Mouse (Mus musculus) embryonic facial prominence, embryonic 11.5 days (tissue): ENCODE data around the gene Prrx2. TPM values are rescaled to one million over a fixed set of nuclear protein-coding genes. Genes with fewer than 3 reads are reported as not detected.

Experiments
- ATAC-seq: fragments of 200-750 bp; cut with Nextera tagmentation; replicated peaks from 2 replicates; pipeline ENCODE4 v1.8.0; 2017; ENCODE audit warnings: low read depth; ENCODE audit not compliant: insufficient number of reproducible peaks, low FRiP score, low TSS enrichment
- DNase-seq: peaks from one replicate; pipeline ENCODE4 v3.0.0-alpha.2; 2015; ENCODE audit warnings: low spot score
- H3K27ac ChIP-seq: fragments of 300-500 bp; sonication (generic); replicated peaks from 2 replicates; pipeline ENCODE4 v1.5.1; 2014; ENCODE audit warnings: mild to moderate bottlenecking, low read depth, low read length, control low read depth
- H3K27me3 ChIP-seq: fragments of 300-500 bp; sonication (generic); 2 replicates; pipeline ENCODE4 v1.6.1; 2014; ENCODE audit warnings: mild to moderate bottlenecking, low read length, moderate library complexity, mixed read lengths; ENCODE audit not compliant: control insufficient read depth, insufficient read depth
- H3K36me3 ChIP-seq: fragments of 300-500 bp; sonication (generic); replicated peaks from 2 replicates; pipeline ENCODE4 v1.6.1; 2014; ENCODE audit warnings: low read depth, mild to moderate bottlenecking, low read length, moderate library complexity, mixed read lengths; ENCODE audit not compliant: control insufficient read depth, insufficient read depth
- H3K4me1 ChIP-seq: fragments of 300-500 bp; sonication (generic); 2 replicates; pipeline ENCODE4 v1.6.1; 2014; ENCODE audit warnings: low read length, mixed read lengths; ENCODE audit not compliant: control insufficient read depth, insufficient read depth
- H3K4me2 ChIP-seq: fragments of 300-500 bp; sonication (generic); 2 replicates; pipeline ENCODE4 v1.6.1; 2014; ENCODE audit warnings: low read depth, mild to moderate bottlenecking, control low read depth, low read length, moderate library complexity
- H3K4me3 ChIP-seq: fragments of 300-500 bp; sonication (generic); 2 replicates; pipeline ENCODE4 v1.5.1; 2014; ENCODE audit warnings: low read depth, low read length, control low read depth
- H3K9ac ChIP-seq: fragments of 300-500 bp; sonication (generic); replicated peaks from 2 replicates; pipeline ENCODE4 v1.6.1; 2014; ENCODE audit warnings: mild to moderate bottlenecking, control low read depth, low read length
- H3K9me3 ChIP-seq: fragments of 300-500 bp; sonication (generic); replicated peaks from 2 replicates; pipeline ENCODE4 v1.6.1; 2016; ENCODE audit warnings: mild to moderate bottlenecking, low read length, inconsistent platforms, mixed read lengths; ENCODE audit not compliant: control insufficient read depth
- whole genome bisulfite sequencing: fragments of 180-500 bp; shearing (Covaris S2); extraction: QIAGEN DNeasy Blood & Tissue Kit; methylation state at CpG from one replicate; pipeline ENCODE4 v1.1.7; 2014; 5-methylcytosine and 5-hydroxymethylcytosine counted together
- polyA plus RNA-seq: library from polyadenylated mRNA; unstranded; fragments of >200 nt; fragmentation: Nextera tagmentation; extraction: Ambion mirVana; gene quantifications from 2 replicates; pipeline ENCODE4 v1.2.1, GENCODE M21; 2014

Gene Prrx2
- polyA plus RNA-seq, 1 experiment from 2014 or later: 109 TPM

DNA sequence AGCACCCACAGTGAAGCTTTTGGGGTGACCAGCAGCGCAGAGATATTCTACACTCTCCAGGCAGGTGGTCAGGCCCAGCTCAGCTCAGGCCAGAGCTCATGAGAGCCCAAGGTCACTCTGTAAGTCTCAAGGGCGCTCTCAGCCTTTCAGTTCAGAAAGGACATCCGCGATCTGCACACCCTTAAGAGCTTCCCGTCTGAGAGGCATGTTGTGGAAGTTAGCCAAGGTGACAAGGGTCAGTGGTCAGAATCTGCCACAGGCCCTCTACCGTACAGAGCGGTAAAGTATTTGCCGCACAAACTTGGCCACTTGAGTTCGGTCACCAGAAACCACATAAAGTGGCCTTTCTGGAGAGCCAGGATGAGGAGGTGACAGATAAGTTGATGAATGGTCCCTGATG, 28.8 kb downstream of the Prrx2 start:
- peaks cover 13% of the 10 kb centered on the region for H3K4me1 ChIP-seq
- H3K36me3 ChIP-seq: no peaks in the 10 kb centered on the region
- WGBS: 56% methylated on average over 9 of the region's 9 CpGs
- H3K27ac ChIP-seq: peak overlapping the region; percentile 60; the same call in 1 of the 2 replicates
- no peaks in the 10 kb centered on the region for H3K9me3 ChIP-seq
- H3K4me3 ChIP-seq: no peak overlapping the region
- DNase-seq (no peak), ATAC-seq (no peak)
- no peak overlapping the region for H3K9ac ChIP-seq
- H3K4me2 ChIP-seq: no peak overlapping the region
- H3K27me3 ChIP-seq: no peaks in the 10 kb centered on the region

DNA sequence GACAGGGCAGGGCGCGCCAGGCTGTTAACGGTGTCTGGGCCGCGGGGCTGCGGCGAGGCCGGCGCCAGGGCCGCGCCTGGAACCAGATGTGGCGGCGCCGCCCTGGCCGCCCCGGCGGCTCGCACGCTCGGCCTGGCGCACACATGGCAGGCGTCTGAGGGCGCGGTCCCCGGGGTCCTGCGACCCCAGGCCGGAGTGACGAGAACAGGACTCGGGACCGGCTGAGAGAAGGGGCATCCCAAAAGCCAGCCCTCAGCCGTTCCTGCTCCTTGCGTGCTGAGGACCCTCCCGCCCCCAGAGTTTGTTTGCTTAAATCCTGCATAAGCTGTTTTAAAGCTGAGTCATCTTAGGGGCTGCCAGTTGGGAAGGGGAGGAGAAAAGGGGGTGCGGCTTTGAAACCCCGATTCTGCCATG, 30.2 kb downstream of the Prrx2 start:
- ATAC-seq: peak; percentile 68; the same call in 1 of the 2 replicates
- peak overlapping the region; percentile 60 for H3K27ac ChIP-seq
- 2% methylated on average over 34 of the region's 35 CpGs for WGBS
- peak overlapping the region; percentile 9; the same call in 1 of the 2 replicates for H3K4me3 ChIP-seq
- H3K36me3 ChIP-seq: no peaks in the 10 kb centered on the region
- peak overlapping the region; percentile 35 for H3K9ac ChIP-seq
- H3K4me1 ChIP-seq: peaks cover 13% of the 10 kb centered on the region
- H3K27me3 ChIP-seq: no peaks in the 10 kb centered on the region
- H3K9me3 ChIP-seq: no peaks in the 10 kb centered on the region
- DNase-seq: peak; percentile 73
- H3K4me2 ChIP-seq: peak overlapping the region; percentile 26

DNA sequence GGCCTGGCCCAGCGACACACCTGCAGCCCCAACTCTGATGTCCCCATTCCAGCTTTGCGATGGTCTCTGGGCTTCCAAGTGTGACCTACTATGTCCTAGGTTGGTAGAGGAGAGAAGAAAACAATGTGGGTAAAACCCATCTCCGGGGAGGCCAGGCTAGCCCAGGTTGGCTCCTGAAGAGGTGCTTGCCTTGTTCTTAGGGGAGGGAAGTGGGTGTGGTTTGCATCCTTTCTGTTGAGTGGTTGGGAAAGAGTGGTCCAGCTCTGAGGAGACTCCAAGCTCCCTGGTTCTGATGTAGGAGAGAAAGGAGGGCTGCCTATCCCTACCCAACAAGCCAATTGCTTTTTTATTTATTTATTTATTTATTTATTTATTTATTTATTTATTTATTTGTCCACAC, 30.7 kb downstream of the Prrx2 start:
- no peak overlapping the region; the same call in 1 of the 2 replicates for H3K4me2 ChIP-seq
- no peak overlapping the region for H3K4me3 ChIP-seq
- H3K36me3 ChIP-seq: no peaks in the 10 kb centered on the region
- H3K9me3 ChIP-seq: no peaks in the 10 kb centered on the region
- DNase-seq (no peak), ATAC-seq (0 out of 2 replicates have a peak, but pooled peaks have one; percentile 40)
- 34% methylated on average over 3 of the region's 3 CpGs for WGBS
- H3K27me3 ChIP-seq: no peaks in the 10 kb centered on the region
- H3K4me1 ChIP-seq: peaks cover 13% of the 10 kb centered on the region
- H3K27ac ChIP-seq: peak overlapping the region; percentile 60
- H3K9ac ChIP-seq: no peak overlapping the region

DNA sequence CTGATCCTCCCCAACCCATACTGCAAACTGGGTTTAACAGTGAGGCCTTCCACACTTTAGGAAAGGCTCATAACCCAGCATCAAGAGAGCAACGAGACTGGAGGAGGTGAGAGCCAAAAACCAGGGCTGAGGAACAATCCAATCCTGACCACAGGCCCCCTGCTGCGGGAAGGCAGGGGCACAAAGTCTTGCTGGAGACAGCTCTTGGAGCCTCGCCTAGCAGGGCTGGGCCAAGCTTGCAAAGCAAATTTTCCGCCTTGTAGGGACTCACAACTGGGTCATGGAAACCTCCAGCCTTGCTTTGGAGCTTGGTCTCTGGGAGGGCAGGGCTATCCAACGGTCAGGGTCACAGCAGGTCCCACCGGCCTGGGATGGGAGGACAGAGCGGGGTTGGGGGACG, 36.1 kb downstream of the Prrx2 start:
- H3K27ac ChIP-seq: 0 out of 2 replicates have a peak overlapping the region, but pooled peaks have one; percentile 28
- no peaks in the 10 kb centered on the region for H3K9me3 ChIP-seq
- peaks cover 18% of the 10 kb centered on the region for H3K4me1 ChIP-seq

DNA sequence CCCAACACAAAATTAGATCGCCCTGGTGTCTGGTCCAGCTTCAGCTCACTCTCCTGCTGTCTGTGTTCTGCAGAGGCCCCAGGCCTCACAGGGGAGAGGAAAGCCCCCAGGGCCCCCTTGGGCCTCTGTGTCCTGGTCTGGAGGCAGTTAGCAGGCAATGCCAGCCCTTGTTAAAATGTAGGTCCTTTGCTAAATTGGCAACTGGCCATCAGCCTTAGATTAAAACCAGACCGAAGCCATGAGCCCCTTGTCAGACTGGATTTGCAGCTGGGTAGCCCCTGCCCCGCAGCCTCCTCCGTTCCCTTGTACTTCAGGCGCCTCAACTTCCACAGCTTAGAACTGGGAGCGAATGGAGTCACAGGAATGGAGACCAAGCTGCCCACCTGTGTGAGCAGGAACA, 37.9 kb downstream of the Prrx2 start:
- H3K4me2 ChIP-seq: no peak overlapping the region
- peak; percentile 90 for DNase-seq
- peaks cover 24% of the 10 kb centered on the region for H3K4me1 ChIP-seq
- no peaks in the 10 kb centered on the region for H3K27me3 ChIP-seq
- H3K27ac ChIP-seq: peak overlapping the region; percentile 86
- no peak overlapping the region for H3K4me3 ChIP-seq
- H3K36me3 ChIP-seq: no peaks in the 10 kb centered on the region
- WGBS: 53% methylated on average over 6 of the region's 6 CpGs
- no peaks in the 10 kb centered on the region for H3K9me3 ChIP-seq
- ATAC-seq: 0 out of 2 replicates have a peak, but pooled peaks have one; percentile 40
- peak overlapping the region; percentile 22; the same call in 1 of the 2 replicates for H3K9ac ChIP-seq

More for the DNA sequence above, 36.1 kb downstream of the Prrx2 start:
- no peaks in the 10 kb centered on the region for H3K27me3 ChIP-seq
- no peak overlapping the region; the same call in 1 of the 2 replicates for H3K9ac ChIP-seq
- no peaks in the 10 kb centered on the region for H3K36me3 ChIP-seq
- H3K4me2 ChIP-seq: no peak overlapping the region
- DNase-seq (no peak), ATAC-seq (no peak)
- no peak overlapping the region for H3K4me3 ChIP-seq
- WGBS: 71% methylated on average over 8 of the region's 8 CpGs

DNA sequence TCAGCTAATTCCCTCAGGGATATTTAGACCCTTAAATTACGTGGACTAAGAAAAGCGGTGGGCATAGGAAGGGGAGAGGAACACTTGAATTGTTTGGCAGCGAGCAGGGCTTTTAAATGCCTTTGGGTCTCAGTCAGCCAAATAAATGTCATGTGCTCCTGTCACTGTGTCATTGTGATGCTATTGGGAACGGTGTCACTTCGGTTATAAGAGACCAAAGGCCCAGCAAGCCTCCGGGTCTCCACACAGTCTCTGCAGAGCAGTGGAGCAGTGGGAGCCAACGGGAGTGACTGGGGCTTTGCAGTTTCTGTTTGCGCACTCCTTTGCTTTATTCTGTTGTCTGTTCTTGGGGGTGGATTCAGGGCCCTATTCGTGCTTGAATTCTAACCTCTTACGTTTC, 39.7 kb downstream of the Prrx2 start:
- Histone ChIP-seq H3K9me3 (no peaks in the 10 kb centered on the region), H3K4me2 (no peak overlapping the region), H3K4me1 (peaks cover 24% of the 10 kb centered on the region), H3K27ac (no peak overlapping the region), H3K9ac (no peak overlapping the region), H3K27me3 (no peaks in the 10 kb centered on the region), H3K36me3 (0 out of 2 replicates have a peak, but pooled peaks cover 4% of the 10 kb centered on the region), H3K4me3 (no peak overlapping the region)
- whole genome bisulfite sequencing: 33% methylated on average over 10 of the region's 10 CpGs
- DNase-seq (no peak), ATAC-seq (no peak)

DNA sequence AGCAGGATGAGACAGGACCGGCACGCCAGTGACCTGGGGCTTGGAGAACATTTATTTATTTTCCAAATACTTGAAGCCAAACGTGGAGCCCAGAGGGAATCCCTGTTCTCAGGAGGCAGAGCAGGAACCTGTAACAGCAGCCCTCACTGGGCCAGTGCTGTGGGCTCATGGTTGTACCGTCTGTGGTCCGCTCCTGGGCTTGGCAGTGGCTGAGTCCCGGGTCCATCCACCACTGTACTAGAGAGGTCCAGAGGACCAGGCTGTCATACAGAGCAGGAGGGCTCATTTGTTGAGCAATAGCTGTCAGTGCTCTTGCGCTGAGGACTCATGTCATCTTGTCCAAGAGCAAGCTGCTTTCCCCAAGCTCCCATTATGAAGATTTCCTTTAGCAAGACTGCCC, 40.3 kb downstream of the Prrx2 start:
- WGBS: 64% methylated on average over 7 of the region's 7 CpGs
- Histone ChIP-seq H3K36me3 (0 out of 2 replicates have a peak, but pooled peaks cover 4% of the 10 kb centered on the region), H3K27me3 (no peaks in the 10 kb centered on the region), H3K9me3 (no peaks in the 10 kb centered on the region), H3K4me3 (no peak overlapping the region), H3K27ac (peak overlapping the region; percentile 76), H3K4me1 (peaks cover 24% of the 10 kb centered on the region), H3K9ac (no peak overlapping the region), H3K4me2 (no peak overlapping the region)
- ATAC-seq (no peak), DNase-seq (no peak)

DNA sequence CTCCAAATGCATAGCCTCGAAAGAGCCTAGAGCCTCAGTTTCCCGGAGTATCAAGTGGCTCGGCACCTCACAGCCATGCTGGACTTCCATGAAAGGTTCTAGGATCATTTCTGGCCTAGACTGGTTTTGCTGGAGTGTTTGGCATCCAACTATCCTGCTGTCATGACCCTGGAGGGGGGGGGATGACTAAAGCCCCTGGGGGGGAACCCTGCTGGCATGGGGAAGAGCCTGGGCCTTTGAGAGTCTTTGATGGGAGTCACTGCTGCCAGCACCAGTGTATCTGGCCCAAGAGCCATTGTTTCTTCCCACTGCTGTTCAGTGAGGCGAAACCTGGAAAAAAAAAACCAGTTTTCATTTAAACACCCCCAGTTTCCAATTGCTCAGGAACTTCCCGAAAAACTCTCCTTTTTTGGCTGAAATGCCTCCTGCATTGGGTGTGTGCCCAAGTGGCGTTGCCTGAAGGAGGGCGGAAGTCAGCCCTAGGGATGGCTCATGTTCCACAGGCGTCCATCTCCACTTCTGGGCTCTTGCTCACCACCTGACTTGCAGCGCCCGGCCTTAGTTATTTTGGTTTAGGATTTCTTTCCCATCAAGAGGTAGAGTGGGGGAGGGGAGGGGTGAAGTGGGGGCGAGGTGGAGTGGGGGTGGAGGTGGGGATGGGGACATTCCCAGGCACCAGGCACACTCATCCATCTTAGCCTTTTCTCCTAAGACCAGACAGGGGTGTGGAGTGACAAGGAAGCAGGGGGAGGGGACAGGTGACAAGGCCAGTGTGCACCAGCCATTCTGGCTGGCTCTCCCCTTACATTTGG, 41.1 kb downstream of the Prrx2 start:
- DNase-seq (peak; percentile 66), ATAC-seq (0 out of 2 replicates have a peak, but pooled peaks have one; percentile 57)
- 0 out of 2 replicates have a peak, but pooled peaks cover 4% of the 10 kb centered on the region for H3K36me3 ChIP-seq
- no peak overlapping the region for H3K9ac ChIP-seq
- H3K4me2 ChIP-seq: no peak overlapping the region
- H3K4me3 ChIP-seq: no peak overlapping the region
- WGBS: 30% methylated on average over 11 of the region's 11 CpGs
- H3K4me1 ChIP-seq: peaks cover 24% of the 10 kb centered on the region
- no peaks in the 10 kb centered on the region for H3K9me3 ChIP-seq
- peak overlapping the region; percentile 76 for H3K27ac ChIP-seq
- H3K27me3 ChIP-seq: no peaks in the 10 kb centered on the region
